Mouse (Mus musculus) lung, postnatal 0 days (tissue): ENCODE results near the gene Slc2a9.

Experiments used
- CTCF ChIP-seq: IDR thresholded peaks from 2 replicates; pipeline ENCODE4 v1.5.1; 2016; ENCODE audit warnings: antibody characterized with exemption, mild to moderate bottlenecking
- EP300 ChIP-seq: IDR thresholded peaks from 2 replicates; pipeline ENCODE4 v1.6.1; 2016; ENCODE audit warnings: antibody characterized with exemption, mild to moderate bottlenecking, control low read depth

DNA sequence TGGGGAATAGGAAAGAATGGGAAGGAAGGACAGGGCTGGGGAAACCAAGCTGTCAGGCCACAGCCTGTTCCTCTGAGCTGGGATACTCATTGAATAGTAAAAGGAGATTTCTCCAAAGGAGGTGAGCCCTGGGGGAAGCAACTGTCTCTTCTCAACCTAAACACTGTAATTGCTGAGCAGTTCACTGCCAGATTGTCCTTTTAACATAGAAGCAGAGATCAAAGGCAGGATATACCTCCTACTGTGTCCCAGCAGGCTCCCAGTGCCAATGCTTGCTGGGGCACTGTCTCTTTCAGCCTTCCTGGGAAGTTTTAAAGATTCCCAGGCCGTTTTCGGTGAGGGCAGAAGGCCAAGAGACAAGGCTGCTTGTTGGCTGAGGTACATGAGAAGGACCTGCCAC is 10.0 kb upstream of the Slc2a9 start:
- TF ChIP-seq CTCF (no peak), EP300 (no peak)
